Mouse (Mus musculus) adrenal gland, adult 18-20 months (tissue): ENCODE measurements around the gene Eif3l. TPM values are rescaled to one million over a fixed set of nuclear protein-coding genes. Genes with fewer than 3 reads are reported as not detected.
"Not testable (repeated sequence)": the region's sequence is repeated elsewhere in the genome, so short reads cannot be mapped to it uniquely, and the experiment has no call there.

ENCODE experiments used
- DNase-seq, 2 experiments: peaks; one replicate each; pipeline ENCODE4 v3.0.0; 2021 to 2022; ENCODE audit warnings: low spot score in 2 of 2
- long read RNA-seq, 2 experiments: library from polyadenylated mRNA; stranded (forward); transcript quantifications; one replicate each; pipeline ENCODE4 v2.0.0; 2021
- total RNA-seq, 2 experiments: library from RNA; stranded (reverse); gene quantifications; 1 replicate in 1 of 2; 2 replicates in 1 of 2; pipeline ENCODE4 v1.2.3; 2021

The Eif3l gene
- total RNA-seq, result 100 to 1,000 TPM; 136 to 139 TPM
- long read RNA-seq, experiment 1, transcript Eif3l-201 (13 exons, 1,942 nt), result major isoform, 140 of 151 reads
- long read RNA-seq, experiment 1, partial matches to known transcripts, result 5 of 151 reads
- long read RNA-seq, experiment 1, other reads (novel, unspliced or antisense), result 5 of 151 reads
- long read RNA-seq, experiment 2, transcript Eif3l-201 (13 exons, 1,942 nt), result major isoform, 174 of 224 reads
- long read RNA-seq, experiment 2, partial matches to known transcripts, result 46 of 224 reads
- long read RNA-seq, experiment 2, other reads (novel, unspliced or antisense), result 3 of 224 reads

GRCm38 (mm10) chr15:79074913-79075532 is at the start of gene Eif3l:
Gene Eif3l (plus strand): TSS chr15:79075179.
- DNase-seq, result peak; percentile 83

- no peak for DNase-seq
Observed at GRCm38 (mm10) chr15:79025687-79026308, 49.2 kb upstream of the Eif3l start.

- DNase-seq, result no peak
Observed at GRCm38 (mm10) chr15:79026511-79027290, 48.3 kb upstream of the Eif3l start.

DNA sequence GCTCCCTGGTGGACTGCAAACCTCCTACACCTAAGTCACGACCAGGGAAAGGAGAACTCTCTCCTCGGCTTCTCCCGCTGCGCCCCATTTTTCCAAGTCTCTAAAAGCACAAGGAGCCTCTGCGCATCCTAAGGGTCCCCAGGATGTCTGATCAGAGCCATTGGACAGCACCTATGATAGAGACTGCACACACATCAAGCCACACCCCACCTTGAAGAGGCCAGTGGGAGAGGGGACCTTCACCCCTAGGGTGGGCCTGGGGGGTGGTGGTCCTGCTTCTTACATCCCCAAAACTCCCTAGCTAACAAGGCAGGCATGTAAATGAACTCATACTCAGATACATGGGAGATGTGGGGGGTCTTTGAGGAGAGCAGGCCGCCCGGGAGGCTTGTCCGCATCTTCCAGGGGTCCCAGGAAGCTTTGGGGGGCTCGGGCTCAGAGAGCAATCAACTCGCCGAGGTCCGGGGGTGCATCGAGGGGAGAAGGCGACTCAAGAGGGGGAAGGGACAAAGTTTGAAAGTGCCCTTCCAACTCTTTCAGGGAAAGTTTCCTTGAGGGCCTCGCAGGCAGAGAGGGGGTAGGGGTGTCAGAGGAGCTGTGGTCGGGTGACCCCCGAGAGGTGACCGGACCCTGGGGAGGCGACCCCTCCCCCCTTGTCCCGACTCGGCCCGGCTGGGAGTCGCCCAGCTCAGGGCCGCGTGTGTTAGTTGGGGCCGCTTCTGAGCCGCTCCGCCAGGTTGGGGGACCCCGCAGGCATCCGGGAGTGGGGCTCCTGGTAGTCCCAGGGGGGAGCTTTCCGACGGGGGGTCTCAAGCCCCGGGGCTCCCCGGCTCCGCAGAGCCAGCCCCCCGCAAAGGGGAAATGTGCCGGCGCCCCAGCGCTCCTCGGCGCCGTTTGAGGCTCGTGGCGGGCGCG is 47.4 kb upstream of the Eif3l start:
- DNase-seq, result peak; percentile 33 to 49

DNA sequence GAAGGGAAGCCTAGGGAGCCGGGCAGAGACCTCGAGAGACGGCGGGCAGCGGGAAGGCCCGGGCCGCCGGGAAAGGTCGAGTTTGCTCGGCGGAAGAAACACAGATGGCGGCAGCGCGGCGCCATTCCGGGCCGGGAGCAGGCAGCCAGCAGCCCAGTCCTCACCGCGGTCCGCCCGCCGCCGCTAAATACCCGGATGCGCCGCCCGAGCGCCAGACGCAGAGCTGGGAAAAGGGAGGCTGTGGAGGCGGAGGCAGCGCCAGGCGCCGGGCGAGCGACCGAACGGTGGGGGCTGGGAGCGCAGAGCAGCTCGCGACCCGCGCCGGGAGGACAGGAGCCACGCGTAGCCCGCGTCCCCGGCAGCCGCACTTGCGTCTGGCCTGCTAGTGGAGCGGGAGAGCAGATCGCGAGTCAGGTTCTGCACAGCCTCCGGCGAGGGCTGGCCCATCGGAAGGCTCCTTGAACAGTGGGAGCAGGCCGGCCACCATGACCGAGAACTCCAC is 46.7 kb upstream of the Eif3l start, which contains the start of gene H1f0:
Gene H1f0 (plus strand): TSS at position 214 of the 502 bp plus-strand sequence.
- DNase-seq, result peak; percentile 95 to 97

DNA sequence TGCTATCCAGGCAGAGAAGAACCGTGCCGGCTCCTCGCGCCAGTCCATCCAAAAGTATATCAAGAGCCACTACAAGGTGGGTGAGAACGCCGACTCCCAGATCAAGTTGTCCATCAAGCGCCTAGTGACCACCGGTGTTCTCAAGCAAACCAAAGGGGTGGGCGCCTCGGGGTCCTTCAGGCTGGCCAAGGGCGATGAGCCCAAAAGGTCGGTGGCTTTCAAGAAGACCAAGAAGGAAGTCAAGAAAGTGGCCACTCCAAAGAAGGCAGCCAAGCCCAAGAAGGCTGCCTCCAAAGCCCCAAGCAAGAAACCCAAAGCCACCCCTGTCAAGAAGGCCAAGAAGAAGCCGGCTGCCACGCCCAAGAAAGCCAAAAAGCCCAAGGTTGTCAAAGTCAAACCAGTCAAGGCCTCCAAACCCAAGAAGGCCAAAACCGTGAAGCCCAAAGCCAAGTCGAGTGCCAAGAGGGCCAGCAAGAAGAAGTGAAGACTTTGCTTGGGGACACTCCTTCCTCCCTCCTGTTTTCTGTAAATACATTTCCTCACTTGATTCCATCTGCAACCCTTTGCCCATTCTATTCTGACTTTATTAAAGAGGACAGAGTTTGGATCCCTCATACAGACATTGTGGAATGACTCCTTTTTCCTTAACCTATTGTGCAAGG is 46.0 kb upstream of the Eif3l start:
- DNase-seq, result no peak

GRCm38 (mm10) chr15:79029519-79030241 is 45.3 kb upstream of the Eif3l start:
- DNase-seq, result no peak

DNA sequence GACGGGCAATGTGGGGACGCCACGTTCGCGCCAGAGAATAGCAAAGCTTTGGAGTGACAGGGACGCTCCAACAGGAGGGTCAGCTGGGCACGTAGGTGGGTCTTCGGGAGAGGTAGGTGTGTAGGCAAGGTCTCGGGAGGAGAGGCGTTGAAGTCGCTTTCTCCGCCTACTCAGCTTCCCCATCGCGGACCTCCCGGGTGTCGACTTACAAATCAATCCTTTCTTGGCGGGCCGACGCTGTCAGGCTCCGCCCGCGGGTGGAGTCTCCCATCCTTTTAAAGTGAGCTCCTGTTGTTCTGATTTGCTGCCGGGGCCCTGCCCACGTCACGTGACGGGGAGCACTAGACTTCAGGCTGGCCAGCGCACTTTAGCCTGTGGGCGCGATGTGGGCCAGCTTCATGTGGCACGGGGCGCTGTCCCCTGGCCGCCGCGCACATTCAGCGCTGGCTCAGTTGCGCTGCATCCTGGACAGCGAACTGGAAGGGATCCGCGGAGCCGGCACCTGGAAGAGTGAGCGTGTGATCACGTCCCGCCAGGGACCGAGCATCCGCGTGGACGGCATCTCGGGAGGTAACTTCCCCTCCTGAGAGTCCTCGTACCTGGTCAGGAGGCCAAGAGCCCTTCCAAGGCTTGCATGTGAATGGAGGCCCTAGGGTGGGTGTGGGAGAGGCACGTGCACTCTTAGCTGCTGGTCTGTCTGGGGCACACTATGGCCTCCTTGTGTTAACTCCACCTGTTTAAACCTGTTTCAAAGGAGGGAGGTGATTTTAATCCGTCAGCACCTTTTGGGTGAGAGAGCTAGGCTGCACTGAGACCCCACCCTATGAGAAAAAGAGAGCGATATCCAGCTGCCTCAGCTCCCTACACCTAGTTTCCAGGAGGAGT is 44.2 kb upstream of the Eif3l start:
- DNase-seq, result peak; percentile 81 to 82

GRCm38 (mm10) chr15:79031908-79032307 is 43.1 kb upstream of the Eif3l start:
- DNase-seq, result not testable (repeated sequence)

GRCm38 (mm10) chr15:79037913-79038328 is 37.1 kb upstream of the Eif3l start:
- peak; percentile 83 for DNase-seq

DNA sequence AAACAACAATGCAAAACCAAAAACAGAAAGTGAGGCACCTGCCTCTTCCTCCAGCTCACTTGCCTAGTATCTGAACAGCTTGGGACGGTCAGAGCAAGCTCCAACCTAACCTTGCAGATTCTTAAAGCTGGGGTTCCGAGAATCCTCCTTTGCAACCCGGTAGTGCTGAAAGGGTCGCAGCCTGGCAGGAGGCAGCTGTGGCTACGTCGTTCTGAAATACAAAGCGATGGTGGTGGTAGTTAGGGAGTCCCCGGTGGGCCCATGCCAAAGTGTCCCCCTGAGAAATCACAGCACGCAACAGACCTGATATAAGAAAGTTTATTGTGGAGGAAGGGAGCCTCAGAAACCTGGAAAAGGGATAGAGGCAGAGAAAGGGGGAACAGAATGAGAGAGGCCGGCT is 36.6 kb upstream of the Eif3l start:
- DNase-seq, result no peak

DNA sequence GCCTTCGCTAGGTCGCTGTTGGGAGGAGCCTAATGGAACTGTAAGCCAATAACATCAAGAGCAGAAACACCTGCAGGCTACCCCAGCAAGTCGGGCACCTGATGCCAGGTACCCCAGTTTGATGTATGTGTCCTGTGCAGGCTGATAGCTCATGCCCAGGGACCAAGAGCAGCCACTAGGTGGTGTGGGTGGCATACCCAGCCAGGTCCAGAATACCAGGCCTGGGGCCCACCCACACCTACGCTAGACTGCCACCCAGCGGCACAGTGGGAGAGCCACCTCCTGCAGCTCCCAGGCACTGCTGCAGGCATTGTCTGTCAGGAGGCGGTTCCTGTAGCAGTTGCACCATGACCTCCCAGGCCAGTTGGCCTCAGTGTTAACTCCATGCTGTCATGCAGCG is 36.1 kb upstream of the Eif3l start:
- peak; percentile 73 to 75 for DNase-seq

DNA sequence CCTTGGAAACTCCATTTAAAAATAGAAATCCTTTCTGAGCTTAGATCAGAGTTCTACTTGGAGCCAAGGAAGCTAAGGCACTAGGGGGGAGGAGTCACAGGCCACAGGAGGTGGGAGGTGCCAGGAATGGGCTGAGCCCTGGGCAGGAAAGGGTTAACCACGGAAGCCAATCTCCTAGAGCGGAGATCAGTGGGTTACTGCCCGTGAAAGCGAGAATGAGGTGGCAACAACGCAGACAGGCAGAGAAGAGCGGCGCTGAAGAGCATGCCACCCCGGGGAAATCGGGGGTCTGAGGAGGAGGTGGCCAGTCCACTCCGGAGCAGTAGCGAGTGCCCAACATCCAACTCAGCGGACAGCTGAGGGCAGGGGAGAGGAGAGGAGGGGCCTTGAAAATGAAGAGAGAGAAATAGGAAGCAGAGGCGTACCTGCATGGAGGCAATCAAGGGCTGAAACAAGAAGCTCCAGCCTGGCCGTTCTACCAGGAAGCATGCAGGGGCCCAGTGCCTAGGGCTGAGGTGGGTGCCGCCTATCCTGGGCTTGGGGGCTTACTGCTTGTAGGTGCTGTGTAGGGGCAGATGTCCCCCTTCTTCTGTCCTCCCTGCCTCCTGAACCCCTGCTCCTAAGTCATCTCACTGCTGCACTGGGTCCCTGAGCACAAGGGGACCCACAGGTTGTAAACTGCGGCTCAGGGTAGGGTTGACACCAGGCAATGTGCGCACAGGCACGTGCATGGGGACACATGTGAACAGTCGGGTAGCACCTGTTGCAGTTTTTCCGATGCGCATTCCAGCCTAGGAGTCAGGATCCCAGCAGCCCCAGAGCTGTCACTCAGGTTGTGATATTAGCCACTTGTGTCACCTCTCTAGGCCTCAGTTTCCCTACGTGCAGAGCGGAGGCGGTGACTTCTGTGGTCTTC is 34.2 kb upstream of the Eif3l start:
- no peak for DNase-seq

- no peak for DNase-seq
Observed at GRCm38 (mm10) chr15:79041585-79041984, 33.4 kb upstream of the Eif3l start, which contains the start of gene Galr3. Gene Galr3 (plus strand): TSS chr15:79041885.

DNA sequence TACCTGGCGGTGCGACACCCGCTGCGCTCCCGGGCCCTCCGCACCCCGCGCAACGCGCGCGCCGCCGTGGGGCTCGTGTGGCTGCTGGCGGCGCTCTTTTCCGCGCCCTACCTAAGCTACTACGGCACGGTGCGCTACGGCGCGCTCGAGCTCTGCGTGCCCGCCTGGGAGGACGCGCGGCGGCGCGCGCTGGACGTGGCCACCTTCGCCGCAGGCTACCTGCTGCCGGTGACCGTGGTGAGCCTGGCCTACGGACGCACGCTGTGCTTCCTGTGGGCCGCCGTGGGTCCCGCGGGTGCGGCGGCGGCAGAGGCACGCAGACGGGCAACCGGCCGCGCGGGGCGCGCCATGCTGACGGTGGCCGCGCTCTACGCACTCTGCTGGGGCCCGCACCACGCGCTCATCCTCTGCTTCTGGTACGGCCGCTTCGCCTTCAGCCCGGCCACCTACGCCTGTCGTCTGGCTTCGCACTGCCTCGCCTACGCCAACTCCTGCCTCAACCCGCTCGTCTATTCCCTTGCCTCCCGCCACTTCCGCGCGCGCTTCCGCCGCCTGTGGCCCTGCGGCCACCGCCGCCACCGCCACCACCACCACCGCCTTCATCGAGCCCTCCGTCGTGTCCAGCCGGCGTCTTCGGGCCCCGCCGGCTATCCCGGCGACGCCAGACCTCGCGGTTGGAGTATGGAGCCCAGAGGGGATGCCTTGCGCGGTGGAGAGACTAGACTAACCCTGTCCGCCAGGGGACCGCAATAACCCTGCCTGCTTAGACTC is 32.1 kb upstream of the Eif3l start:
- DNase-seq, result no peak

DNA sequence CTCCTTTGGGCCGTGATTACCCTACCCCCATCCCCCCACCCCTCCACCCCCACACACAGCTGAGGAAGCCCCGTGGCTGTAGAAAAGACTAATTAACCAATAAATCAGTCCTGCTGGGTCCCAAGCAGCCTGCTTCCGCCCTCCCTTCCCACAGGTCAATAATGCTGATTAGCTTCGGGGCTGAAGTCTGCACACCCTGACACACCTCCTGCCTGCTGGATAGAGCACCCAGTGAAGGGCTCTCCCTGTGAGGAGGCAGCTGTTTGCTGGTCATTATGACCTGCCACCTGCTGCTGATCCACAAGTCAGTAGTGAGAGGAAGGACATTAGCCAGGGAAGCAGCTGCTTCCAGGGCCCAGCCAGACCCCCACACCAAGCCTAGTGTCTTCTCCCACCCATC is 30.1 kb upstream of the Eif3l start:
- DNase-seq, result no peak
